In genomic region chr7:62306896-62307614, GRCm38 (mm10) we compare ENCODE assay signal across 13 mouse cellular contexts. TPM values are rescaled to one million over a fixed set of nuclear protein-coding genes. Genes with fewer than 3 reads are reported as not detected.
DNase-seq lines count a peak whose midpoint lies in the region; ATAC-seq lines count a peak whose summit lies in the region.
"Had no signal": no experiment of that assay in that cellular context is flagged by ENCODE, and none has a peak within 500 bp of the region (broad histone marks: within the 10 kb centered on the region; RNA-seq: fewer than 3 reads in every experiment).

No protein-coding gene starts in this region.

- ATAC-seq in midbrain, embryonic 11.5 days (ENCODE audit: low FRiP score), result peak; percentile 69
- ATAC-seq: liver, postnatal 0 days had no signal

- no peaks in the 10 kb centered on the region for H3K36me3 ChIP-seq in midbrain, embryonic 11.5 days (ENCODE audit: control insufficient read depth, insufficient read depth, low read length)
- no peaks in the 10 kb centered on the region for H3K36me3 ChIP-seq in limb, embryonic 10.5 days
- H3K36me3 ChIP-seq: heart, embryonic 15.5 days had no signal

- peak; percentile 9 for DNase-seq in adrenal gland, postnatal 10 days
- no peak for DNase-seq in adrenal gland, adult 18-20 months (ENCODE audit: low spot score in 2 of 2)
- DNase-seq in right cerebral cortex, postnatal 4 days, result peak; percentile 2
- DNase-seq in right cerebral cortex, adult 2 months (ENCODE audit: low spot score in 2 of 2), result no peak
- no peak for DNase-seq in midbrain, embryonic 11.5 days (ENCODE audit: low spot score, missing footprints)
- no peak for DNase-seq in cerebellum, postnatal 25 days
- DNase-seq in limb, embryonic 10.5 days (ENCODE audit: low spot score), result no peak
- DNase-seq in cerebellum, postnatal 4 days (ENCODE audit: low spot score in 2 of 2), result no peak
- DNase-seq: gastrocnemius, postnatal 25 days; kidney, postnatal 25 days; liver, postnatal 0 days had no signal

- H3K27me3 ChIP-seq in midbrain, embryonic 11.5 days (ENCODE audit: control insufficient read depth, insufficient read depth, low read length), result no peaks in the 10 kb centered on the region
- H3K27me3 ChIP-seq in limb, embryonic 10.5 days (ENCODE audit: low read depth, poor library complexity, severe bottlenecking), result no peaks in the 10 kb centered on the region
- H3K27me3 ChIP-seq: heart, embryonic 15.5 days; megakaryocyte, embryonic 14.5 days had no signal

- no peaks in the 10 kb centered on the region for H3K9me3 ChIP-seq in midbrain, embryonic 11.5 days (ENCODE audit: control insufficient read depth, low read length)
- H3K9me3 ChIP-seq in limb, embryonic 10.5 days (replicated peaks), result no peaks in the 10 kb centered on the region
- H3K9me3 ChIP-seq: heart, embryonic 15.5 days; megakaryocyte, embryonic 14.5 days had no signal

- no peaks in the 10 kb centered on the region; the same call in 1 of the 2 replicates for H3K4me1 ChIP-seq in midbrain, embryonic 11.5 days (ENCODE audit: control insufficient read depth, insufficient read depth, low read length)
- H3K4me1 ChIP-seq in limb, embryonic 10.5 days, result no peaks in the 10 kb centered on the region
- H3K4me1 ChIP-seq: heart, embryonic 15.5 days; megakaryocyte, embryonic 14.5 days had no signal

- 31% methylated on average over 6 of the region's 6 CpGs for WGBS in midbrain, embryonic 11.5 days
- 56% methylated on average over 6 of the region's 6 CpGs for WGBS in limb, embryonic 10.5 days

- H3K9ac ChIP-seq in midbrain, embryonic 11.5 days (ENCODE audit: low read length), result no peak overlapping the region
- H3K9ac ChIP-seq: heart, embryonic 15.5 days; liver, postnatal 0 days had no signal

- no peak overlapping the region for H3K4me2 ChIP-seq in midbrain, embryonic 11.5 days
- H3K4me2 ChIP-seq: heart, embryonic 15.5 days had no signal

- H3K4me3 ChIP-seq in midbrain, embryonic 11.5 days (ENCODE audit: low read depth, low read length), result no peak overlapping the region
- H3K4me3 ChIP-seq in limb, embryonic 10.5 days, result no peak overlapping the region
- H3K4me3 ChIP-seq: heart, embryonic 15.5 days; megakaryocyte, embryonic 14.5 days had no signal

- no peak overlapping the region; the same call in 1 of the 2 replicates for H3K27ac ChIP-seq in midbrain, embryonic 11.5 days (ENCODE audit: low read depth, low read length)
- no peak overlapping the region for H3K27ac ChIP-seq in limb, embryonic 10.5 days
- H3K27ac ChIP-seq: heart, embryonic 15.5 days had no signal

RNA-seq across cellular contexts. Expression of gene Ndn, which starts 39.3 kb away (rescaled TPM):
- 10 to 100 TPM; 76.6 to 98.5 TPM for total RNA-seq in adrenal gland, postnatal 10 days (2021)
- 10 to 100 TPM; 69.4 to 80.4 TPM for total RNA-seq in adrenal gland, adult 18-20 months (2021)
- polyA plus RNA-seq in midbrain, embryonic 11.5 days (2014; fragmentation: Nextera tagmentation; extraction: Ambion mirVana), result 181 and 185 TPM in 2 replicates
- 75.0 and 87.0 TPM in 2 replicates for polyA plus RNA-seq in limb, embryonic 10.5 days (2016; fragmentation: Nextera tagmentation; extraction: Ambion mirVana)

Comparison
In these comparisons a context has a peak if more than half of its experiments do, and no peak if none do; other contexts are left out.
1. DNase-seq: peak in adrenal gland, postnatal 10 days (single experiment) and right cerebral cortex, postnatal 4 days (single experiment); none in adrenal gland, adult 18-20 months (0 of 2), right cerebral cortex, adult 2 months (0 of 2), midbrain, embryonic 11.5 days (single experiment), cerebellum, postnatal 25 days (0 of 2), limb, embryonic 10.5 days (single experiment) and cerebellum, postnatal 4 days (0 of 2).